Mouse (Mus musculus) lung, postnatal 0 days (tissue): ENCODE results near the gene Sipa1l1.

Experiments
- CTCF ChIP-seq: IDR thresholded peaks from 2 replicates; pipeline ENCODE4 v1.5.1; 2016; ENCODE audit warnings: antibody characterized with exemption, mild to moderate bottlenecking
- EP300 ChIP-seq: IDR thresholded peaks from 2 replicates; pipeline ENCODE4 v1.6.1; 2016; ENCODE audit warnings: antibody characterized with exemption, mild to moderate bottlenecking, control low read depth

DNA sequence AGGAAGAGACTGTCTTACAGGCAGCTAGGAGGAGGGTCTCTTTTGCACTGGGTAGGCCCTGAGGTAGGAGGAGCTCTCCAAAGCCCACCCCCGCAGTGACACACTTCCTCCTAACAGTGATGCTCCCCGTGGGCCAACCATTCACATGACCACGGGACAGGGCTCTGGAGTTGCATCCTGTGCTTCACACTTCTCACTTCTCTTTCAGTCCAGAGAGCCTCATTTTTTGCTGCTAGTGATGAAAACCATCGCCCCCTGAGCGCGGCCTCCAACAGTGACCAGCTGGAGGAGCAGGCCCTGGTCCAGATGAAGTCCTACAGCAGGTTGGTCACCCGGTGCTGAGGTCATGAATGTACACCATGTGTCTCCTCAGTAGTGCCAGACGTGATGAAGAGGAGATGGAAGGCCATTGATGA lies 277.5 kb downstream of the Sipa1l1 start:
- no peak for TF ChIP-seq CTCF
- no peak for TF ChIP-seq EP300
